Mouse (Mus musculus): ENCODE results near the gene Adcy2.

Gene Adcy2

DNA sequence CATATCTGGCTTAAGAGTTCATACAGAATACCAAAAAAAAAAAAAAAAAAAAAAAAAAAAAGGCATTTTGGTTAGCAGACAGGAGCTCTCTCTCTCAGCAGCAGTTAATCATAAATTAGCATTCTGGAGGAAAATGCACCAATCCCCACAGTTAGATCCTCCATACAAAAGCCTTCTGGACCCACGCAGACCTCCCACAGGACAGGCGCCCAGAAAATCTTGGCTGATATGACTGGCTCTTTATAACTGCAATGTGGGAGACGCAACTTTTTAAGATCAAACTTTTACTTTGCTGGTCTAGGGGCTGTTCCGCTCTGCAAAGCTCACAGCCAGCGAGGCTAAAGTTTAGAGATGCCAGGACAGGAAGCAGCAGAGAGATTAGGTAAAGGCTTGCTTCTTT is 37.8 kb downstream of the Adcy2 start:
- DNase-seq (ENCODE audit: low read depth, low spot score): no peak

DNA sequence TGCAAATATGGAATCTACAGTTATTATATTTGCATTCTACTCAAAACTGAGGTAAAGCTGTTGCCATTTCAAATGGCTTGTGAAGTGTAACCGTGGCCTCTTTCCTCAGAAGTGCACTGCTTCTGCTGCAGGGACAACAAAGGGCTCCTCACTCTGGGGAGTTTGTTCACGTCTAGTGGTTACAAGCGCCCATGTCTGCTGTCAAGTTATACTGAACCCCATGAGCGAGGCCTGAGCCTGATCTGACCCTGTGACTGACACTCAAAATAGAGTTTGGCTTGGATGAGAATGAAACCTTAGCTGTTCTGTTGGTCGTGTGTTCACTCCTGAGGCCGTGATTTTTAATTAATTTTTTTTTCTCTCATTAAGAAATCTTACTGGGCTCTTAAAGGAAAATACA is 38.8 kb downstream of the Adcy2 start:
- no peak for DNase-seq (ENCODE audit: low read depth, low spot score)

DNA sequence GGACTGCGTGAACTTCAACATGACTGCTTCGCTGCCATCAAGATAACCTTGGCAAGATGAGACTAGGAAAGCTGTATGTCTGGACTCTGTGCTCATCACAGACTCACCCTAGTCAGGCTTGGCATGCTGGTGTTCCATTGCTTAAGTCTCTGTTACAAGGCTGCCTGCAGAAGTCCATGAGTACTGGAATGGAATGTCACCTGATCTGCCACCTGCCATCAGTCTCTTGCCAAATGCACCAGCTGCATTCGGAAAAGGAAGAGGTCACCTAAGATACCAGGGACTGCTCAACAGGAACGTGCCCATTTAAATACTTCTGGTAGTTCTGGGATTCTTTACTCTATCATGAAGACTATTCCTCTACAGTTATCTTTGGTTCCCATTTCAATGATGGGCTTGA is 39.9 kb downstream of the Adcy2 start:
- no peak for DNase-seq (ENCODE audit: low read depth, low spot score)

- DNase-seq (ENCODE audit: low read depth, low spot score): no peak
Measured at GRCm38 (mm10) chr13:68942735-68943134, 56.6 kb downstream of the Adcy2 start.

DNA sequence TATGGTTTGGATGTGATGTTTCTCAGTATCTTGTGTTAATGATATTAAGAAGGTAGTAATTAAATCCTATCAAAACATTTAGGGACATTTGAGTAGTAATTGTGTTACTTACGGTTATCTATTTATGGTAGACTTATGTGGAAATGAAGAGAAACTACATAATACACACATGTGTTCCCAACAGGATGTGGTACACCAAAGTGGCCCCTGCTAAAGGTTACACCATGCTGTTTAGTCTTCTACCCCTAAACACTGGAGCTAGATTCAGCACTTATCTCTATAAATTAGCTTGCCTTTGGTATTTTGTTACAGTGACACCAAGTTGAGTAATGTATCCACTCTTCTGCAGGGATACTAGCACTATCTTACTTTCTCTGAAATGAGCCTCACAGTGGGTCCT is 57.9 kb downstream of the Adcy2 start:
- DNase-seq (ENCODE audit: low read depth, low spot score): no peak

GRCm38 (mm10) chr13:68932283-68932647 is 67.1 kb downstream of the Adcy2 start:
- DNase-seq (ENCODE audit: low read depth, low spot score): no peak

- DNase-seq (ENCODE audit: low read depth, low spot score): no peak
Measured at GRCm38 (mm10) chr13:68931602-68932282, 67.6 kb downstream of the Adcy2 start.

DNA sequence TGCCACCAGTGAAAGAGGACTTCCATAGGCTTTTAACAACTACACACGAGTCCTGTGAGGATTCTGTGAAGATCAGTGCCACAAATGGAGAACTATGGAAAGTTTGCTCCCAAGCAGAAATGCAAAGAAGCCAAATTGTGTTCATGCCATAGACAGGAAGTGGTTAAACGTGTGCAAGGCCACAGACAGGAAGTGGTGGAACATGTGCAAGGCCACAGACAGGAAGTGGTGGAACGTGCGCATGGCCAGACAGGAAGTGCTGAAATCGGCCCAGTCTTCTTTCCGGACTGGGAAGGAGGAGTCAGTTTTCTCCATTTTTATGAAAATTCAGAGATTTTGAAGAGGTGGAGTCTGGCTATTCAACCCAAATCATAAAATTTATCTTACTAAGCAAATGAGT is 70.9 kb downstream of the Adcy2 start:
- no peak for DNase-seq (ENCODE audit: low read depth, low spot score)

GRCm38 (mm10) chr13:68913666-68914288 is 85.6 kb downstream of the Adcy2 start:
- no peak for DNase-seq (ENCODE audit: low read depth, low spot score)

DNA sequence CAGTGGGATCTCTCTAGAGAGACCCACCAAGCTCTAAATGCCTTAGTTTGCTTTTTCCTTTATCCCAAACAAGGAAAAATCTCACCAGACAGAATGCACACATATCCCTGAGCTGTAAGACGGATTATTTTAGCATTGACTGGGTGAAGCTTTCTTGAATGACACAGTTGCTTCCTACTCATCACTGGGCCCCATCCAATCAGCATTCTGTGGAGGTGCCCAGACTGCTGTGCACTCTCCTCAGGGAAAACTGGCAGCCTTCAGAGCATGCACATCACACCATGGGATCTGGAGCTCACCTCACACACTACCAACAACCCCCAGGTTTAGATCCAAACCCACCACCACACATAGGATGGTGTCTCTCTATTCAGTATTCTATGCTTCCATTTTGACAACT is 92.7 kb downstream of the Adcy2 start:
- no peak for DNase-seq (ENCODE audit: low read depth, low spot score)

DNA sequence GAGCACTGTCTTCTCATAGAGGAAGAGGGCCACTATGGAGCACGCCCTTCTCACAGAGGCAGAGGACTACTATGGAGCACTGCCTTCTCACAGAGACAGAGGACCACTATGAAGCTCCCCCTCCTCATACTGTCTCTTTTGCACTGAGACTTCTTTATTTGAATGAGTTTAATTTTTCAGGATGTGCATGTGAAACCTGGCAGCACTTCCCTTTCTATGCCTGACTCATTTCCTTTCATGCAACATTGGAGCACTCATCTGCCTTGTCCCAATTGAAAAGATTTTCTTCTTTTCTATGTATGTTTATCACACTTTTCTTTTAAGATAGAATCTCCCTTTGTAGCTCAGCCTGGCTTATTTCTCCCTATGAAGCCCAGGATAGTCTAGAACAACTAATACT is 96.6 kb downstream of the Adcy2 start:
- no peak for DNase-seq (ENCODE audit: low read depth, low spot score)

DNA sequence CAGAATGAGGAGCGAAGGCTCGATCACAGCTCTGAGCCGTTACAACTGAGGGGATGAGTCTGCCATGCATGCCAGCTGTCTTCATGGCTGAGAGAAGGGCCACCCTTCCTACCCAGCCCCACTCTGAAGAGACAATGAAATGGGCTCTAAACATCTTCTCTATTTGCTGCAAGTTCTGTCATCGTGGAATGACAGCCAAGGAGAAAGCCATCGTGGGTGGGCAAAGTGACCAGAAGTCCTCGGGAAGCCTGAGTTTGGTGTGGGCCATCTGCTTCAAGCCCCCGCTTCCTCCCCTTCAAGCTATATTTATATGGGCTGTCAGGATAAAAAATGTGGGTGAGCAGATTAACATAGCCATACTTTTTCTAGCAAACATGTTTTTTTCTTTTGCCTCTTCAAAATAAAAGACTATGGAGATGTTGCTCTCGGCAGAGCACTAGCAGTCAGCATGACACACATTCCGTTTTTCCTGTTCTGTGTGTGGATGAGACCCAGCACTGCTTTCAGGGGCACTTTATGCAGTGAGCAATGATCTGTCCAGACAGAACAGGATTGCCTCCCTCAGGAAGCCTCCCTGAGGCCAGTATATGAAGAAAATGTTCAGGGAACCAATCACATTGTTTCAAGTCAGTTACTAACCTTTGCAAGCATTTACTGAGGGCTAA is 109.3 kb downstream of the Adcy2 start:
- DNase-seq (ENCODE audit: low read depth, low spot score): no peak

- DNase-seq (ENCODE audit: low read depth, low spot score): no peak
Measured at GRCm38 (mm10) chr13:68868776-68869175, 130.6 kb downstream of the Adcy2 start.

GRCm38 (mm10) chr13:68867940-68868655 is 131.2 kb downstream of the Adcy2 start:
- DNase-seq (ENCODE audit: low read depth, low spot score): no peak

DNA sequence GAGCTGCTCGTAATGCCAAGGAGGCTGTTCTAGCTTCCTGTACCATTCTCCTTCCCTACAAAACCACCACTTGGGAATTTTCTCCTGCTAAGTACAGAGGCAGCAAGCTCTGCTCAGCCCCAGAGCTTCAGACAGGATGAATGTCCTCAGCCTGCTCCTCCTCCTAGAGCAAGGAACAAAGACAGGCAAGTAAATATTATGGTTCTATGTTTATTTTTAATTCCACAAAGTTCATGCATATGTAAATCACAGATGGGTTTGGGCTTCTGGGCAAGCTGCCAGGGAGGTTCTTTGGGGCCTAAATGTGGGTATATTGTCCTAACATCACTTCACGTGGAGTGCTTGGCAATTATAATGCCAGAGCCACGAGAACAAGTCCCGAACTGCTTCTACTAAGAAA is 139.3 kb downstream of the Adcy2 start:
- no peak for DNase-seq (ENCODE audit: low read depth, low spot score)

GRCm38 (mm10) chr13:68848265-68848664 is 151.1 kb downstream of the Adcy2 start:
- DNase-seq (ENCODE audit: low read depth, low spot score): no peak

DNA sequence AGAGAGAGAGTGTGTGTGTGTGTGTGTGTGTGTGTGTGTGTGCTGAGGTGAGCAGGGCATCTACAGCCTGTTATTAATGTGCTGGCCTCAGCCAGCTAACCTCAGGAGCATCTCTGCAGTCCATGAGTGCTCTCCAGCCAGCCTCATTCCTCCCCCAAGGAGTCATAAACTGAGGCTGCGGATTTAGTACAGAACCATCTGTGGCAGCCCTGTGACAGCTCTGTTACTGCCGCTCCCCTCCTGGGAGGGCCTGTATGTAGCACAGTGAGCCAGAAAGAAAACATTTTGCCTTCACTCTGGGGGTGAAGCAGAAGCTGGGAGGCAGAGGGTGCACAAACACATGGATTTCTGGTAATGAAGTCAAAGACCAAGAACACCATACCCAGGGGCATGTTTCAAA is 159.8 kb downstream of the Adcy2 start:
- no peak for DNase-seq (ENCODE audit: low read depth, low spot score)

DNA sequence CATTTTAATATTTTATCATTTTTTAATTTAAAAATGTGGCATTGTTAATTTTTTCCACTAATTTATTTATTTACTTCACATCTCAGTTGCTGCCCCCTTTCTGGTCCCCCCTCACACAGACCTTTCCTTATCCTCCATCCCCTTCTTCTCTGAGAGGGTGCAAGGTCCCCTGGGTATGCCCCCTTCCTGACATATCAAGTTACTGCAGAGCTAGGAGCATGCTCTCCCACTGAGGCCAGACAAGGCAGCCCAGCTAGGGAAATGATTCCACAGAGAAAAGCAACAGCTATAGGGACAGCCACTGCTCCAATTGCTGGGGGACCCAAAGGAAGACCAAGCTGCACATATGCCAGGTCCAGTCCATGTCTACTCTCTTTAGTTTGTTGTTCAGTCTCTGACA is 163.2 kb downstream of the Adcy2 start:
- no peak for DNase-seq (ENCODE audit: low read depth, low spot score)

- DNase-seq (ENCODE audit: low read depth, low spot score): no peak
Measured at GRCm38 (mm10) chr13:68835424-68836045, 163.8 kb downstream of the Adcy2 start.

GRCm38 (mm10) chr13:68832141-68832540 is 167.2 kb downstream of the Adcy2 start:
- no peak for DNase-seq (ENCODE audit: low read depth, low spot score)

- DNase-seq (ENCODE audit: low read depth, low spot score): no peak
Measured at GRCm38 (mm10) chr13:68830030-68830759, 169.1 kb downstream of the Adcy2 start.
